Mouse (Mus musculus): Measurements from ENCODE around the gene Sf3a2. TPM values are rescaled to one million over a fixed set of nuclear protein-coding genes. Genes with fewer than 3 reads are reported as not detected.
"Not testable (repeated sequence)": the region's sequence is repeated elsewhere in the genome, so short reads cannot be mapped to it uniquely, and the experiment has no call there.

Gene Sf3a2
- polyA plus RNA-seq, 1 experiment: 38.5 TPM

DNA sequence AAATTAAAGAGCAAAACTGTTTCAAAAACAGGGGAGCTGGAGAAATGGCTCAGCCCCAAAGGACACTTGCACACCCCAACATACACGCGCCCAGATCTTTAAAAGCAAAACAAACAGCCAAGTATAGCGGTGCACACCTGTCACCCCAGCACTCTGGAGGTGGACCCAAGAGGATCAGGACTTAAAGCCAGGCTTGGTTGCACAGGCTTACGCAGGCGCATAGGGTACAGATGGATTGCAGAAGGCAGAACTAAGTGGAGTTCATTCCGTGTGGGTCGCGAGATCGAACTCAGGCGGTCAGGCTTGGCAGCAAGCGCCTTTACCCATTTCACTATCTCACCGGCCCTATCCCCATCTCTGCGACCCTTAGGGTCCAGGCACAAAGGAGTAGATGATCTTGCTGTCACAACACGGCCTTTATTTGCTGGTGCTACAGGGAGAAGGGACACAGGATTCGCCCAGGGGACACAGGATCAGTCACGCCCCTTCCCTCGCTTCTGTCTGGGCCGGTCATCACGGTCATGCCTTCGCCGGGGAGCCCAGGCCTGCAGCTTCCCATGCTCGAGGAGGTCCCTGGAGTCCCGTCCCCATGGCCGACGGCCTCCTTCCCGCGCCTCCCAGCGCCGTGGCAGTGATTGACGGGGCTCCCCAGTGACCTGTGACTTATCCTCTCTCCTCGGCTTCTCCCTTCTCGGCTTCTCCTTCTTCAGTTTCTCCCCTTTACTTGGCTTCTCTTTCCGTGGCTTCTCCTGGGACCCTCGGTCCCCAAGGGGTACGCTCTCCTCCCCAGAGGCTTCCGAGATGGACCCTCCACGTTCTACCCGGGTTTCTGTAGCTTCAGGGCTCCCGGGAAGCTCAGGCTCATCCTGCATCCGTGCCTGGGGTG, 10.3 kb downstream of the Sf3a2 start:
- TF ChIP-seq POLR2A (IDR thresholded peaks at IDR 0.05; ENCODE audit: borderline replicate concordance, low read depth, low read length): no peak
- no peak for TF ChIP-seq CTCF (IDR thresholded peaks at IDR 0.05; ENCODE audit: low read depth, low read length)
- peaks cover 8% of the 10 kb centered on the region for H3K4me1 ChIP-seq (ENCODE audit: control insufficient read depth, insufficient read depth, low read length)
- H3K27ac ChIP-seq (ENCODE audit: insufficient read depth, low read depth, low read length): no peak overlapping the region
- H3K4me3 ChIP-seq (ENCODE audit: insufficient read depth, low read length): no peak overlapping the region

DNA sequence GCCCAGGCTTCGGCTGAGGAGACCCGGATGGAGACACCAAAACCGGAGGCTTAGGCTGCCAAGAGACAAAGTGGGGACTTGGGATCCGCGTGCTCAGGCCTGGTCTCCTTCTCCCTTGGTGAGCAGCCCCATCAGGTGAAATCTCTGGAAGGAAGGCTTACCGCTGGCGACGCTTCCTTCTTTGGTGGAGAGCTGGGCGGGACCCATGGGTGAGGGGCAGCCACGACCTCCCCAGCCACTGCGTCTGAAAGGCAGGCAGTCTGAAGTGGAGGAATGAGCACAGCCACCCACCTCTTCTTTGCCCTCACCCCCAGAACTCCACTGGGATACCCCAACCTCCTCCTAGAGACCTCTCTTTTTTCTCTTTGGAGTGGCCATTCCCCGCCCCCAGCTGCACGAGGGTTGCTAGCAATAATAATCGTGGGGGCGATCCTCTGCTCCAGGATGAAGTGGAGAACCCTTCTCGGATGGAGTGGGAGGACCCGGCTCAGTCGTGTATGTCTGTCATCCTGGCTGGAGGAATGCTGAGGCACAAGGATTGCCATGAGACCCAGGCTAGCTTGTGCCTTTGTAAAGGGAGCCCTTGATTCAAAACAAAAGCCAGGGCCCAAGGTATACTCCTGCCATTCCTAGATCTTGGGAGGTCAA, 11.1 kb downstream of the Sf3a2 start:
- TF ChIP-seq POLR2A (IDR thresholded peaks at IDR 0.05; ENCODE audit: borderline replicate concordance, low read depth, low read length): no peak
- no peak for TF ChIP-seq CTCF (IDR thresholded peaks at IDR 0.05; ENCODE audit: low read depth, low read length)
- no peak overlapping the region for H3K4me3 ChIP-seq (ENCODE audit: insufficient read depth, low read length)
- no peak overlapping the region for H3K27ac ChIP-seq (ENCODE audit: insufficient read depth, low read depth, low read length)
- H3K4me1 ChIP-seq (ENCODE audit: control insufficient read depth, insufficient read depth, low read length): peaks cover 8% of the 10 kb centered on the region

GRCm38 (mm10) chr10:80810084-80810483, 12.1 kb downstream of the Sf3a2 start:
- Histone ChIP-seq H3K27ac (ENCODE audit: insufficient read depth, low read depth, low read length) (no peak overlapping the region), H3K4me1 (ENCODE audit: control insufficient read depth, insufficient read depth, low read length) (peaks cover 8% of the 10 kb centered on the region), H3K4me3 (ENCODE audit: insufficient read depth, low read length) (no peak overlapping the region)
- no peak for TF ChIP-seq POLR2A (IDR thresholded peaks at IDR 0.05; ENCODE audit: borderline replicate concordance, low read depth, low read length)
- no peak for TF ChIP-seq CTCF (IDR thresholded peaks at IDR 0.05; ENCODE audit: low read depth, low read length)

GRCm38 (mm10) chr10:80812391-80813041, 14.5 kb downstream of the Sf3a2 start:
- no peak for TF ChIP-seq POLR2A (IDR thresholded peaks at IDR 0.05; ENCODE audit: borderline replicate concordance, low read depth, low read length)
- no peak for TF ChIP-seq CTCF (IDR thresholded peaks at IDR 0.05; ENCODE audit: low read depth, low read length)
- peaks cover 8% of the 10 kb centered on the region for H3K4me1 ChIP-seq (ENCODE audit: control insufficient read depth, insufficient read depth, low read length)
- H3K4me3 ChIP-seq (ENCODE audit: insufficient read depth, low read length): no peak overlapping the region
- no peak overlapping the region for H3K27ac ChIP-seq (ENCODE audit: insufficient read depth, low read depth, low read length)

DNA sequence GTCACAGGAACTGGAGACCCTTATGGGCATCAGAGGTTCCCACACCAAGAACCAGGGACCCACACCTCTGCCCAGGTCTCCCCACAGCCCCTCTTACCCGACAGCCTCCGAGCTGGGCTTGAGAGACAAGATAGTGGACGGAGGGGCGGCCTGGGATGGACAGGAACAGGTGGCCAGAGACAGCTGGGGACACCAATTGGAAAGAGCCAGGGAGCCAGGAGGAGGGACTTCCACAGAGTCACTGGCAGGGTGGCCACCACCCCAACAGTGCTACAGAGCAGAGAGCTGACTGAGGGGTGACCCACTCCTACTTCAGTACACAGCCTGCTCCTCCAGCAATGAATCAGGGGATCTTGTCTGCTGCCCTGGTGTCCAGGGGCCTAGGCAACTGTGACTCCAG, 15.4 kb downstream of the Sf3a2 start, which contains the start of gene Jsrp1:
Jsrp1 (minus strand) TSS at position 133 of the 400 bp plus-strand sequence.
- H3K4me1 ChIP-seq (ENCODE audit: control insufficient read depth, insufficient read depth, low read length): peaks cover 6% of the 10 kb centered on the region; the same call in 1 of the 2 replicates
- H3K27ac ChIP-seq (ENCODE audit: insufficient read depth, low read depth, low read length): no peak within 1 kb of the TSS
- no peak within 1 kb of the TSS for H3K4me3 ChIP-seq (ENCODE audit: insufficient read depth, low read length)
- TF ChIP-seq CTCF (IDR thresholded peaks at IDR 0.05; ENCODE audit: low read depth, low read length): no peak
- TF ChIP-seq POLR2A (IDR thresholded peaks at IDR 0.05; ENCODE audit: borderline replicate concordance, low read depth, low read length): no peak

- TF ChIP-seq CTCF (IDR thresholded peaks at IDR 0.05; ENCODE audit: low read depth, low read length): no peak
- TF ChIP-seq POLR2A (IDR thresholded peaks at IDR 0.05; ENCODE audit: borderline replicate concordance, low read depth, low read length): no peak
- Histone ChIP-seq H3K4me3 (ENCODE audit: insufficient read depth, low read length) (no peak overlapping the region), H3K4me1 (ENCODE audit: control insufficient read depth, insufficient read depth, low read length) (peaks cover 6% of the 10 kb centered on the region; the same call in 1 of the 2 replicates), H3K27ac (ENCODE audit: insufficient read depth, low read depth, low read length) (no peak overlapping the region)
These were observed 16.8 kb downstream of the Sf3a2 start for GRCm38 (mm10) chr10:80814800-80815199.

DNA sequence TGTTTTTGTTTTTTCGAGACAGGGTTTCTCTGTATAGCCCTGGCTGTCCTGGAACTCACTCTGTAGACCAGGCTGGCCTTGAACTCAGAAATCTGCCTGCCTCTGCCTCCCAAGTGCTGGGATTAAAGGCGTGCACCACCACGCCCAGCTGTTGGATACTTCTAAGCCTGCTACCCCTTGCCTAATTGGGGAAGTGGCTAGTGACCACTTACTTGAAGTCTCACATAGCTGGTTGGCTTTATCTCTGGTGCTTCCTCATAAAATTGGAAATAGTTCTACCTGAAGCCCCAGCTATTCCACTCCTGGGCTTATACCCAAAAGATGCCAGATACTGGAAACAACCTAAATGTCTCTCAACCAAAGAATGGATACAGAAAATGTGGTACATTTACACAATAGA, 18.3 kb downstream of the Sf3a2 start:
- H3K27ac ChIP-seq (ENCODE audit: insufficient read depth, low read depth, low read length); H3K4me3 ChIP-seq (ENCODE audit: insufficient read depth, low read length); H3K4me1 ChIP-seq (ENCODE audit: control insufficient read depth, insufficient read depth, low read length): not testable (repeated sequence)

DNA sequence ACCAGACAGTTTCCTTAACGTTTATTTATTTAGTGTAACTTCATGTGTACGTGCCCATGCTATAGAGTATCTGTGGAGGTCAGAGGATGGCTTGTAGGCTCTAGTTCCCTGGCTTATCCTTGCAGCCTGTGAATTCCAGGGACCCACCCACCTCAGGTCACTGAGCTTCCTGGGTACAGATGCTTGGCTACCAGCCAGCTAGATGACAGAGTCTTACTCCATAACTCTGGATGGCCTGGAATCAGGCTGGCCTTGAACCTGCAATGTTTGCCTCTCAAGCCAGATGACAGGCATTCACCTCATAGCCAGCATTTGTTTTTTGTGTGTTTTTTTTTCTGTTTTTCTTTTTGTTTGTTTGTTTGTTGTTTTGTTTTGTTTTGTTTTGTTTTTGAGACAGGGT, 19.2 kb downstream of the Sf3a2 start:
- Histone ChIP-seq H3K27ac (ENCODE audit: insufficient read depth, low read depth, low read length) (no peak overlapping the region), H3K4me1 (ENCODE audit: control insufficient read depth, insufficient read depth, low read length) (peaks cover 6% of the 10 kb centered on the region; the same call in 1 of the 2 replicates), H3K4me3 (ENCODE audit: insufficient read depth, low read length) (no peak overlapping the region)
- TF ChIP-seq CTCF (IDR thresholded peaks at IDR 0.05; ENCODE audit: low read depth, low read length) (no peak), POLR2A (IDR thresholded peaks at IDR 0.05; ENCODE audit: borderline replicate concordance, low read depth, low read length) (no peak)

DNA sequence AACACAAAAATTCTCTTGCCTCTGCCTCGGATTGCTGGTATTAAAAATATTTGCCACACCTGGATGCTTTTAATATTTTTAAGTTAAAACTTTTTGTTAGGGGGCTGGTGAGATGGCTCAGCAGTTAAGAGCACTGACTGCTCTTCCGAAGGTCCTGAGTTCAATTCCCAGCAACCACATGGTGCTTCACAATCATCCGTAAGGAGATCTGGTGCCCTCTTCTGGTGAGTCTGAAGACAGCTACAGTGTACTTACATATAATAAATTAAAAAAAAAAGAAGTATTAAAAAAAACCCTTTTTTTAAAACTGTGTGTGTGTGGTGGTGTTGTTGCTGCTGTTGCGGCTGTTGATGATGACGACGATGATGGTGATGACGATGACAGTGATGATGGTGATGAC, 20.0 kb downstream of the Sf3a2 start:
- H3K27ac ChIP-seq (ENCODE audit: insufficient read depth, low read depth, low read length); H3K4me3 ChIP-seq (ENCODE audit: insufficient read depth, low read length); H3K4me1 ChIP-seq (ENCODE audit: control insufficient read depth, insufficient read depth, low read length): not testable (repeated sequence)

All from bone marrow macrophage, adult 2 months (primary cell).